Mouse (Mus musculus): Measurements from ENCODE around the gene Zranb2. TPM values are rescaled to one million over a fixed set of nuclear protein-coding genes. Genes with fewer than 3 reads are reported as not detected.

The Zranb2 gene
- polyA plus RNA-seq, 1 experiment from 2014 or later, result 112 TPM

DNA sequence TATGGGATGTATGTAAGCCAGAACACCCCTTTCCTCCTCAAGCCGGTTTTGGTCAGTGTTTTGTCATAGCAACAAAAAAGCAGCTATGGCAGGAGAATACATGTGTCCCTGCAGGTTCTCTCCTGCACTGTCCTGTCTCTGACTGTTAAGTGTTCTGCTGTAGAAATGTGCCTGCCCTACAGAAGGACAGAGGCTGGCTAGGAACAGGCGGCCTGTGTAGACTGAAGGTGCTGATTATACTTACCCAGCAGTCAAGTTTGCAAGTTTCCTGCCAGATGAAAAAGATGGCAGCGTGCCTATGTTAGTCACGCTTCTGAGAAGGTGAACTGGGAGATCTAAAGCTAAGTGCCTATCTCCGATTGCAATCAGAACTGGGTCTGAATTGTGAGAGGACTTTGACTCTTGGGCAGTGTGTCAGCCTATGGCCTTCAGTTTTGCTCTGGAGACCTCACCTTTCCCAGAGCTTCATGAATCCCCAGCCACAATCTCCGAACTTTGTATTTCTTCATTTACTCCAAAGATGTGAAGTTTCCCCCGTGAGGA lies 63.9 kb downstream of the Zranb2 start:
- Histone ChIP-seq H3K4me3 (ENCODE audit: low read depth, low read length) (no peak overlapping the region), H3K9me3 (ENCODE audit: control insufficient read depth, low read length) (no peaks in the 10 kb centered on the region), H3K4me1 (ENCODE audit: control insufficient read depth, insufficient read depth, low read length) (no peaks in the 10 kb centered on the region), H3K4me2 (ENCODE audit: low read depth, low read length) (no peak overlapping the region), H3K9ac (replicated peaks; ENCODE audit: low read depth, low read length) (no peak overlapping the region), H3K36me3 (ENCODE audit: control insufficient read depth, insufficient read depth, low read length) (no peaks in the 10 kb centered on the region), H3K27me3 (ENCODE audit: control insufficient read depth, insufficient read depth, low read length) (no peaks in the 10 kb centered on the region), H3K27ac (ENCODE audit: low read depth, low read length) (no peak overlapping the region)
- 85% methylated on average over 7 of the region's 7 CpGs for WGBS
- ATAC-seq (ENCODE audit: low read depth), result no peak

MicroRNAs within 50 kb of the gene (microRNA counts, 519-probe panel; counts per million panel counts)
- microRNA mmu-miR-186, result not detected

Small RNA genes lying within 50 kb of the gene (microRNA-seq; reads per million reads assigned to microRNA genes)
- 438 reads per million, percentile 68 among the genes with 10 or more reads in this experiment for gene Mir186

Other genes with a start within 250 kb of the Zranb2 start
- 6.2 and 8.6 TPM in 2 replicates for gene Ptger3, start 32.7 kb downstream of the Zranb2 start, polyA plus RNA-seq (2014; fragmentation: Nextera tagmentation; extraction: Ambion mirVana)